Mouse (Mus musculus) urinary bladder, adult 18-20 months (tissue): Measurements from ENCODE around the gene Pcx.

ENCODE experiments used
- DNase-seq, 2 experiments: peaks; one replicate each; pipeline ENCODE4 v3.0.0; 2022; ENCODE audit warnings: low spot score in 2 of 2, mixed read lengths in 2 of 2

The Pcx gene

GRCm38 (mm10) chr19:4548305-4548883 is 38.1 kb downstream of the Pcx start:
- no peak for DNase-seq

- no peak for DNase-seq
These were observed 44.0 kb downstream of the Pcx start for GRCm38 (mm10) chr19:4554248-4554647.

- no peak for DNase-seq
These were observed 44.8 kb downstream of the Pcx start for GRCm38 (mm10) chr19:4555086-4555485.

- no peak for DNase-seq
These were observed 46.5 kb downstream of the Pcx start for GRCm38 (mm10) chr19:4556787-4557186.

GRCm38 (mm10) chr19:4557796-4558569 is 47.7 kb downstream of the Pcx start:
- DNase-seq, result no peak

- no peak for DNase-seq
These were observed 48.3 kb downstream of the Pcx start for GRCm38 (mm10) chr19:4558570-4558955.

GRCm38 (mm10) chr19:4559011-4559410 is 48.7 kb downstream of the Pcx start:
- no peak for DNase-seq

- DNase-seq, result no peak
These were observed 49.3 kb downstream of the Pcx start for GRCm38 (mm10) chr19:4559588-4559987.

- no peak for DNase-seq
These were observed 49.9 kb downstream of the Pcx start for GRCm38 (mm10) chr19:4560205-4560604.

- DNase-seq, result no peak
These were observed 55.4 kb downstream of the Pcx start for GRCm38 (mm10) chr19:4565678-4566077.

GRCm38 (mm10) chr19:4566880-4567279 is 56.6 kb downstream of the Pcx start:
- DNase-seq, result no peak

GRCm38 (mm10) chr19:4567665-4568064 is 57.4 kb downstream of the Pcx start:
- no peak for DNase-seq

- DNase-seq, result no peak
These were observed 58.6 kb downstream of the Pcx start for GRCm38 (mm10) chr19:4568832-4569231.

- DNase-seq, result no peak
These were observed 59.3 kb downstream of the Pcx start for GRCm38 (mm10) chr19:4569356-4570236.

- DNase-seq, result no peak
These were observed 60.0 kb downstream of the Pcx start for GRCm38 (mm10) chr19:4570237-4570613.

- no peak for DNase-seq
These were observed 60.5 kb downstream of the Pcx start for GRCm38 (mm10) chr19:4570815-4571214.

- DNase-seq, result no peak
These were observed 61.4 kb downstream of the Pcx start for GRCm38 (mm10) chr19:4571658-4572057.

- DNase-seq, result no peak
These were observed 61.8 kb downstream of the Pcx start for GRCm38 (mm10) chr19:4572061-4572460.

- DNase-seq, result no peak
These were observed 62.2 kb downstream of the Pcx start for GRCm38 (mm10) chr19:4572467-4572866.

- no peak for DNase-seq
These were observed 63.0 kb downstream of the Pcx start for GRCm38 (mm10) chr19:4573241-4573640.

GRCm38 (mm10) chr19:4578799-4579198 is 68.5 kb downstream of the Pcx start:
- DNase-seq, result no peak

- no peak for DNase-seq
These were observed 69.0 kb downstream of the Pcx start for GRCm38 (mm10) chr19:4579296-4579695.

GRCm38 (mm10) chr19:4583856-4584255 is 73.6 kb downstream of the Pcx start:
- DNase-seq, result no peak
